Mouse (Mus musculus) midbrain, postnatal 0 days (tissue): Measurements from ENCODE around the gene Ccser1. TPM values are rescaled to one million over a fixed set of nuclear protein-coding genes. Genes with fewer than 3 reads are reported as not detected.

Source experiments
- ATAC-seq: fragments of 200-750 bp; cut with Nextera tagmentation; 2 replicates; pipeline ENCODE4 v1.8.0; 2017; ENCODE audit warnings: moderate number of reproducible peaks, mild to moderate bottlenecking, moderate TSS enrichment, moderate library complexity; ENCODE audit not compliant: low FRiP score
- DNase-seq: peaks from one replicate; pipeline ENCODE4 v3.0.0-alpha.2; 2015; ENCODE audit warnings: low spot score
- H3K27ac ChIP-seq: fragments of 300-500 bp; sonication (generic); 2 replicates; pipeline ENCODE4 v1.5.1; 2014; ENCODE audit warnings: low read depth, mild to moderate bottlenecking, low read length, mixed read lengths
- H3K27me3 ChIP-seq: fragments of 300-500 bp; sonication (generic); 2 replicates; pipeline ENCODE4 v1.6.1; 2014; ENCODE audit warnings: low read length, control low read depth, mixed read lengths; ENCODE audit not compliant: insufficient read depth
- H3K36me3 ChIP-seq: fragments of 300-500 bp; sonication (generic); 2 replicates; pipeline ENCODE4 v1.6.1; 2014; ENCODE audit warnings: low read length, control low read depth, mixed read lengths; ENCODE audit not compliant: insufficient read depth
- H3K4me1 ChIP-seq: fragments of 300-500 bp; sonication (generic); 2 replicates; pipeline ENCODE4 v1.6.1; 2014; ENCODE audit warnings: mild to moderate bottlenecking, control low read depth, antibody characterized with exemption, low read length, mixed read lengths; ENCODE audit not compliant: insufficient read depth
- H3K4me2 ChIP-seq: fragments of 300-500 bp; sonication (generic); 2 replicates; pipeline ENCODE4 v1.6.1; 2014; ENCODE audit warnings: low read depth, mild to moderate bottlenecking, low read length, mixed read lengths; ENCODE audit not compliant: poor library complexity, severe bottlenecking
- H3K4me3 ChIP-seq: fragments of 300-500 bp; sonication (generic); 2 replicates; pipeline ENCODE4 v1.5.1; 2014; ENCODE audit warnings: low read depth, mild to moderate bottlenecking, low read length, moderate library complexity
- H3K9ac ChIP-seq: fragments of 300-500 bp; sonication (generic); replicated peaks from 2 replicates; pipeline ENCODE4 v1.6.1; 2014; ENCODE audit warnings: mild to moderate bottlenecking, low read length, moderate library complexity, mixed read lengths; ENCODE audit not compliant: poor library complexity, severe bottlenecking
- H3K9me3 ChIP-seq: fragments of 300-500 bp; sonication (generic); 2 replicates; pipeline ENCODE4 v1.6.1; 2016; ENCODE audit warnings: low read length, control low read depth
- CTCF ChIP-seq: IDR thresholded peaks from 2 replicates; pipeline ENCODE4 v1.5.1; 2016; ENCODE audit warnings: antibody characterized with exemption, mild to moderate bottlenecking
- whole genome bisulfite sequencing: fragments of 180-500 bp; shearing (Covaris S2); extraction: QIAGEN DNeasy Blood & Tissue Kit; methylation state at CpG from one replicate; pipeline ENCODE4 v1.1.7; 2014; 5-methylcytosine and 5-hydroxymethylcytosine counted together
- polyA plus RNA-seq: library from polyadenylated mRNA; unstranded; fragments of >200 nt; fragmentation: Nextera tagmentation; extraction: Ambion mirVana; gene quantifications from 2 replicates; pipeline ENCODE4 v1.2.1, GENCODE M21; 2015
- total RNA-seq: library from RNA; depleted of rRNA; stranded (reverse); fragments of >200 nt; gene quantifications from 2 replicates; pipeline ENCODE4 v1.2.3, GENCODE M21; 2014

The Ccser1 gene
- total and polyA plus RNA-seq, 2 experiments from 2014 or later: 13.9 to 51.4 TPM

GRCm38 (mm10) chr6:61661414-61661813 lies 481.3 kb downstream of the Ccser1 start:
- H3K4me3 ChIP-seq: no peak overlapping the region
- no peak for TF ChIP-seq CTCF

DNA sequence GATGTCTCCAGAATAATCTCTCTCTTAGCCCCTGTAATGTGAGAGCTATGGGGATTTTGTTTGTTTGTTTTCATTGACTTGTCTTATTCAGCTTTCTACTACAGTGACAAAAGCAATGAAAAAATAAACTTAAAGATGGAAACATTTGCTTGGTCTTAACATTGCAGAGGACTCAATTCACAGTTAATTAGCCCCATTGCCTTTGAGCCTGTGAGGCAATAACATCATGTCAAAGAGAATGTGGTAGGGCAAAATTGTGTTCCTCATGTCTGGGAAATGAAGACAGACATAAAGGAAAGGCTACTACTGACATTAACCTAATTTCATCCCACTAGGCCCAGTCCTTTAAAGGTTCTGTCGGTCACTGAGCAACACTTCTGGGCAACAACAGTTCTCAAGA lies 484.4 kb downstream of the Ccser1 start:
- TF ChIP-seq CTCF: no peak
- DNase-seq (no peak), ATAC-seq (no peak)
- no peak overlapping the region for H3K27ac ChIP-seq
- H3K4me3 ChIP-seq: no peak overlapping the region
- H3K36me3 ChIP-seq: no peaks in the 10 kb centered on the region
- no peaks in the 10 kb centered on the region for H3K27me3 ChIP-seq
- H3K4me2 ChIP-seq: no peak overlapping the region
- H3K4me1 ChIP-seq: no peaks in the 10 kb centered on the region
- H3K9me3 ChIP-seq: no peaks in the 10 kb centered on the region
- no peak overlapping the region for H3K9ac ChIP-seq
- 90% methylated on average over 1 of the region's 1 CpGs for WGBS

More at GRCm38 (mm10) chr6:61661414-61661813, 481.3 kb downstream of the Ccser1 start:
- ATAC-seq (no peak), DNase-seq (no peak)
- Histone ChIP-seq H3K4me2 (no peak overlapping the region), H3K27ac (no peak overlapping the region), H3K9ac (no peak overlapping the region), H3K4me1 (no peaks in the 10 kb centered on the region), H3K36me3 (no peaks in the 10 kb centered on the region), H3K9me3 (no peaks in the 10 kb centered on the region), H3K27me3 (no peaks in the 10 kb centered on the region)

GRCm38 (mm10) chr6:61687002-61687401 lies 506.9 kb downstream of the Ccser1 start:
- Histone ChIP-seq H3K4me1 (no peaks in the 10 kb centered on the region), H3K27ac (no peak overlapping the region), H3K9me3 (peaks cover under 1% of the 10 kb centered on the region; the same call in 1 of the 2 replicates), H3K4me3 (no peak overlapping the region), H3K4me2 (no peak overlapping the region), H3K9ac (no peak overlapping the region), H3K36me3 (no peaks in the 10 kb centered on the region), H3K27me3 (no peaks in the 10 kb centered on the region)
- DNase-seq: no peak
- no peak for ATAC-seq
- WGBS: 37% methylated on average over 2 of the region's 2 CpGs
- no peak for TF ChIP-seq CTCF

- ATAC-seq: no peak
- no peak overlapping the region for H3K4me2 ChIP-seq
- H3K27ac ChIP-seq: no peak overlapping the region
- no peak for TF ChIP-seq CTCF
- 94% methylated on average over 7 of the region's 7 CpGs for WGBS
- H3K27me3 ChIP-seq: no peaks in the 10 kb centered on the region
- no peaks in the 10 kb centered on the region for H3K9me3 ChIP-seq
- no peaks in the 10 kb centered on the region for H3K4me1 ChIP-seq
- no peak for DNase-seq
- no peak overlapping the region for H3K4me3 ChIP-seq
- no peaks in the 10 kb centered on the region for H3K36me3 ChIP-seq
- no peak overlapping the region for H3K9ac ChIP-seq
These were observed 522.9 kb downstream of the Ccser1 start for GRCm38 (mm10) chr6:61703003-61703402.

- no peaks in the 10 kb centered on the region for H3K36me3 ChIP-seq
- H3K4me2 ChIP-seq: no peak overlapping the region
- WGBS: 77% methylated on average over 1 of the region's 1 CpGs
- DNase-seq (no peak), ATAC-seq (no peak)
- no peak overlapping the region for H3K9ac ChIP-seq
- no peaks in the 10 kb centered on the region for H3K27me3 ChIP-seq
- TF ChIP-seq CTCF: no peak
- H3K9me3 ChIP-seq: no peaks in the 10 kb centered on the region
- H3K27ac ChIP-seq: no peak overlapping the region
- H3K4me3 ChIP-seq: no peak overlapping the region
- no peaks in the 10 kb centered on the region for H3K4me1 ChIP-seq
These were observed 541.1 kb downstream of the Ccser1 start for GRCm38 (mm10) chr6:61721220-61721619.

DNA sequence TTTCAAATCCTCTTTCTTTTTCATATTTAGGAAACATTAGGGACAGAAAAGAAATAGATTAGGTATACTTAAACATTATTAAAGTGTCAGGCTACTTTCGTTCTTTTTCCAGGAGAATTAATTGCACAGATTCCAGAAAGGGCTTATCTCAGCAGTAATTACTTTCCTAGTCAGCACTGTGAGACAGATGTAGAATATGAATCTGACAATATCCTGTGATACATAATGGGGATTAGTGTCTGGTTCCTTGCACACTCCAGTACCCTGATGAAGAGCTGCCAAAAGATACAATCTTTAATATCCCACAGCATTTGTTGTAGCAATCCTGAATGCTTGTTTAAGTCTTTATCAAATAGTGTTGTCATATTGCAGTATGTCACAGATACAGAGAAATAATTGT lies 548.9 kb downstream of the Ccser1 start:
- H3K36me3 ChIP-seq: no peaks in the 10 kb centered on the region
- H3K4me3 ChIP-seq: no peak overlapping the region
- no peak overlapping the region for H3K4me2 ChIP-seq
- TF ChIP-seq CTCF: no peak
- no peak for ATAC-seq
- peak; percentile 47 for DNase-seq
- no peaks in the 10 kb centered on the region for H3K4me1 ChIP-seq
- no peaks in the 10 kb centered on the region for H3K9me3 ChIP-seq
- H3K27me3 ChIP-seq: no peaks in the 10 kb centered on the region
- H3K27ac ChIP-seq: no peak overlapping the region
- H3K9ac ChIP-seq: no peak overlapping the region
- WGBS: 25% methylated on average over 1 of the region's 1 CpGs
